Mouse (Mus musculus): ENCODE measurements around the gene Sec24b. TPM values are rescaled to one million over a fixed set of nuclear protein-coding genes. Genes with fewer than 3 reads are reported as not detected.

Gene Sec24b
- total RNA-seq (2015), result 53.7 and 80.6 TPM in 2 replicates
- total RNA-seq (2017), result 53.4 and 63.0 TPM in 2 replicates

GRCm38 (mm10) chr3:130061281-130061680, at the start of gene Sec24b:
Gene Sec24b (minus strand): TSS chr3:130061553.
- ATAC-seq (ENCODE audit: poor library complexity, severe bottlenecking), result no peak

GRCm38 (mm10) chr3:130104471-130104870, 43.1 kb upstream of the Sec24b start:
- ATAC-seq (ENCODE audit: poor library complexity, severe bottlenecking), result no peak

GRCm38 (mm10) chr3:130103486-130103885, 42.1 kb upstream of the Sec24b start:
- peak; percentile 66 for ATAC-seq (ENCODE audit: poor library complexity, severe bottlenecking)

GRCm38 (mm10) chr3:130095160-130095781, 33.9 kb upstream of the Sec24b start:
- peak; percentile 56; the same call in 1 of the 2 replicates for ATAC-seq (ENCODE audit: poor library complexity, severe bottlenecking)

- no peak for ATAC-seq (ENCODE audit: poor library complexity, severe bottlenecking)
Observed at GRCm38 (mm10) chr3:130094125-130094704, 32.9 kb upstream of the Sec24b start.

- no peak for ATAC-seq (ENCODE audit: poor library complexity, severe bottlenecking)
Observed at GRCm38 (mm10) chr3:130090460-130090859, 29.1 kb upstream of the Sec24b start.

- no peak for ATAC-seq (ENCODE audit: poor library complexity, severe bottlenecking)
Observed at GRCm38 (mm10) chr3:130088654-130089053, 27.3 kb upstream of the Sec24b start.

- no peak for ATAC-seq (ENCODE audit: poor library complexity, severe bottlenecking)
Observed at GRCm38 (mm10) chr3:130087466-130087865, 26.1 kb upstream of the Sec24b start.

- no peak for ATAC-seq (ENCODE audit: poor library complexity, severe bottlenecking)
Observed at GRCm38 (mm10) chr3:130086372-130087080, 25.2 kb upstream of the Sec24b start.

- no peak for ATAC-seq (ENCODE audit: poor library complexity, severe bottlenecking)
Observed at GRCm38 (mm10) chr3:130083312-130083711, 22.0 kb upstream of the Sec24b start.

GRCm38 (mm10) chr3:130080666-130081065, 19.3 kb upstream of the Sec24b start:
- no peak for ATAC-seq (ENCODE audit: poor library complexity, severe bottlenecking)

GRCm38 (mm10) chr3:130079794-130080193, 18.4 kb upstream of the Sec24b start:
- ATAC-seq (ENCODE audit: poor library complexity, severe bottlenecking), result peak; percentile 94

GRCm38 (mm10) chr3:130077291-130077690, 15.9 kb upstream of the Sec24b start:
- ATAC-seq (ENCODE audit: poor library complexity, severe bottlenecking), result no peak

- ATAC-seq (ENCODE audit: poor library complexity, severe bottlenecking), result no peak
Observed at GRCm38 (mm10) chr3:130075746-130076145, 14.4 kb upstream of the Sec24b start.

- peak; percentile 96 for ATAC-seq (ENCODE audit: poor library complexity, severe bottlenecking)
Observed at GRCm38 (mm10) chr3:130073085-130073484, 11.7 kb upstream of the Sec24b start.

- no peak for ATAC-seq (ENCODE audit: poor library complexity, severe bottlenecking)
Observed at GRCm38 (mm10) chr3:130071918-130072317, 10.6 kb upstream of the Sec24b start.

- ATAC-seq (ENCODE audit: poor library complexity, severe bottlenecking), result peak; percentile 83
Observed at GRCm38 (mm10) chr3:130060396-130061029, 840 bp downstream of the Sec24b start.

GRCm38 (mm10) chr3:130059805-130060395, 1.5 kb downstream of the Sec24b start:
- ATAC-seq (ENCODE audit: poor library complexity, severe bottlenecking), result peak; percentile 9

GRCm38 (mm10) chr3:130058488-130058887, 2.9 kb downstream of the Sec24b start:
- ATAC-seq (ENCODE audit: poor library complexity, severe bottlenecking), result peak; percentile 37

- ATAC-seq (ENCODE audit: poor library complexity, severe bottlenecking), result no peak
Observed at GRCm38 (mm10) chr3:130057569-130058345, 3.6 kb downstream of the Sec24b start.
